Mouse (Mus musculus) neural tube, embryonic 10.5 days (tissue): Measurements from ENCODE around the gene Uncx.
A peak's percentile ranks its signal among the peaks of the same experiment; 100 is the strongest.

Source experiments
- DNase-seq: peaks from one replicate; pipeline ENCODE4 v3.0.0-alpha.2; 2017; ENCODE audit warnings: low spot score; ENCODE audit errors: extremely low spot score

Uncx gene

DNA sequence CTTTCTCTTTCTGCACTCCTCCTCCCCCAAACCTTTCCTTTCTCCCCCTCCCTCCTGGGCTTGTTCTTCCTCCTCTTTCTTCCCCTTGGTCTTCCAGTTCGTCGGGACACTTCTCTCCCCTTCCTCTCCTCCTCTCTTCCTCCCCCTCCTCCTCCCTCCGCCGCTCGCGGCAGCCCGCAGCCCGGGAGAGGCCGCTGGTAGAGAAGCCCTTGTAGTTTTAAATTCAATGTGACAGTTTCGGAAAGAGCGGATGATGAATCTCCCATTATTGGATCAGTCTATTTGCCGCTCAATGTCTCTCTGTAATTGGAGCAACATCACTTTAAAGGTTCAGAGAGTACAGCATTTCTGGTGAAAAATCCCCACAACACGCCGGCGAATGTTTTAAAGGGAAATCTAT, at the start of gene Uncx:
TSS of gene Uncx (plus strand) at position 281 of the 400 bp plus-strand sequence.
- DNase-seq = no peak

DNA sequence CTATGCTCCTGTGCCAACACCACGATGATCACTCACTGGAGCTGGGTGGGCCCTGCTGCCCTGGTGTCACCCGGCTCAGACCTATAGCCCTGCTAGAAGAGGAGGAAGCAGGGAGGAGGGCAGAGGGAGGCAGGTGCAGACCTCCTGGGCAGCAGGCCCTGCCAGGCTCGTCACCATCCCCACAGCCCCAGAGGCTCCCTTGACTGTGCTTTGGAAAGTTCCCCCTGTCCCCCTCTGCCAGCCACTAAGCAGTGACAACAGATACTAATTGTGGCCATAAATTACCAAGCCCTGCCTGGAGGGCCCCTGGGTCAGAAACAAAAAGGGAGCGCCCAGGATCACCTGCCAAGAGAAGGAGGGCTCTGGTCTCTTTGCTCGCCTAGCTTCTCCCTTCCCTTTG, 49.6 kb upstream of the Uncx start:
- DNase-seq = no peak

DNA sequence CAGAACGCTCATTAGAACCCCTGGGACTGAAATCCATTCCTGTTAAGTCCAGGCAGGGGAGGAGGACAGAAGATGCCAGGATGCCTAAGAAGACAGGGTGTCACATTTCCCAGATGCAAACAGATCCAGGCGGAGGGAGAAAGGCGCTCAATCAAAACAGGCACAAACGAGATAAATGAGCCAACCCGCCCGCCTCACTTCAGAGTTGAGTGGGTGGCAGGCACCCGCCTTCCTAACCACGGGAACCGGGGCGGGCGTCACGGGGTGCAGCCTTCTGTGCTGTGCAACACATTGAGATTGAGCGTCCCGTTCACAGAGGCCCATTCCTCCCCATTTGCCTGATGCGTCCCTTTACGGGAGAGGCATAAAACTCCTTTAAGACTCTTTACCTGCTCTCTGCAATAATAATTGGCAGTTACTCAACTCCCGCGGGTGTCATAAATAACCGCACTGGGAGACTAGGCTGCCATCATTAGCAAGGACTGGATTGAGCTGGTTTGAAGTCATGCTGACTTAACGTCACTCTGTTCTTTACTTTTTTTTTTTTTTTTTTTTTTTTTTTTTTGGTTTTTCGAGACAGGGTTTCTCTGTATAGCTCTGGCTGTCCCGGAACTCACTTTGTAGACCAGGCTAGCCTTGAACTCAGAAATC, 48.1 kb upstream of the Uncx start:
- no peak for DNase-seq

DNA sequence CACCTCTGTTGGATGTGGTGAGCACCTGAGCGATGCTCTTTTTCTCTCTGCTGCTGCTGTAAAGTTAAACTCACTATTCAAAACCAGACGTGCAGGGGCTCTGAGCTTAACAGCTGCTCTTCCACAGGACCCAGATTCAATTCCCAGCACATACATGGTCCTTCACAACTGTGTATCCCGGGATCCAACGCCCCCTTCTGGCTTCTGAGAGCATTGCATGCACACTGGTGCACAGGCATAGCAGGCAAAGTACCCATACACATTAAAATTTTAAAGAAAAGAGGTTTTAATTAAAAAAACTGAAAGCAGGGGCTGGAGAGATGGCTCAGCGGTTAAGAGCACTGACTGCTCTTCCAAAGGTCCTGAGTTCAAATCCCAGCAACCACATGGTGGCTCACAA, 46.4 kb upstream of the Uncx start:
- DNase-seq = no peak

DNA sequence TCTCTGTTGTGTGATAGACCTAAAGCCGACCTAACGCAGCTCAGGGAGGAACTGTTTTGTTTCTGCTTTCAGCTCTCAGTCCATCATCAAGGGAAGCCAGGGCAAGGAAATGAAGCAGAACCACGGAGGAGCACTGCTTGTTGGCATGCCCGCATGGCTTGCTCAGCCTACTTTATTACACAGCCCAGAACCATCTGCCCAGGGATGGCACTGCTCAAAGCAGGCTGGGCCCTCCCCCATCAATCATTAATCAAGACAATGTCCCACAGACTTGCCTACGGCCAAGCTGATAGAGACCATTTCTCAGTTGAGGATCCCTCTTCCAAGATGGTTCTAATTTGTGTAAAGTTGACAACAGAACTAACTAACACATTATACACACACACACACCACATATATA, 44.5 kb upstream of the Uncx start:
- no peak for DNase-seq

DNA sequence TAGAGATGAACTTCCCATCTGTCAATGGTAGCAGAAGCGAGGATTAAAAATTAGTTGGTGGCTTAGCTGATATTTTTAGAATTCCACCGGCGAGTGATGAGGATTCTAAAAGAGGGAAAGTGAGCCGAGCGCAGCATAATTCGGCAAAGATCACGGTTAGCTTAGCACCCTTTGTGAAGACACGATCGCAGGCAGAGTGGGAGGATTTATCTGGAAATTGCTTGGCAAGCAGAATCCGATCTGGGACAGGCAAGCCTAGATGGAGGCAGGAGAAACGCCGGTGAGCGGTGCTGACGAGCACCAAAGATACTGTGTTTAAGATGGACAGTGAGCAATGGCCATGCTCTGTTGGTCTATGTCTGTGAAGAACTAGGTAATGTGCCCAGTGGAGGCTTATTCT, 41.0 kb upstream of the Uncx start:
- no peak for DNase-seq

DNA sequence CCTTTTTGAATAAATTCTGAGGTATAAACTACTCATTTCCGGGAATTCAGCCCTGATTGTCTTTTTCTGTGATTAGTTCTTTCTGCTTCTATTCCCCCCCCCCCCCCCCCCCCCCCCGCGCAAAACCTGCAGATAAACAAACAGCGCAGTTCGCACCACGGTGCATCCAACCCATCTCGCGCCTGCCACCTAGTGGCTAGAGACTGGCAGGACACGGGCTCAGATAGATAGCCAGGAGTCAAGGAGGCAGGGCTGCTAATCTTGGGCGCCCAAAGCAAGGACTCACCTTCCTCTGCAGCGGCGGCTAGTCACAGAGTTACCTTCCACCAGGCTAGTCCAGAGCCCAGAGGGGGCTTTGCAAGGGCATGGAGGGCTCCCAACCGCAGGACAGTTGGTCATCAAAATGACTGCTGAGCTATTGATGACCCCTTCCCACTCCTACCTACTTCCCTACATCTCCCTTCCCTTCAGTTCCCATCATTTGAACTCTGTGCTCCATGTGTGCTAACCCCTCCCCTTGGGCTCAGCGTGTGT, 38.2 kb upstream of the Uncx start:
- DNase-seq = peak; percentile 69

DNA sequence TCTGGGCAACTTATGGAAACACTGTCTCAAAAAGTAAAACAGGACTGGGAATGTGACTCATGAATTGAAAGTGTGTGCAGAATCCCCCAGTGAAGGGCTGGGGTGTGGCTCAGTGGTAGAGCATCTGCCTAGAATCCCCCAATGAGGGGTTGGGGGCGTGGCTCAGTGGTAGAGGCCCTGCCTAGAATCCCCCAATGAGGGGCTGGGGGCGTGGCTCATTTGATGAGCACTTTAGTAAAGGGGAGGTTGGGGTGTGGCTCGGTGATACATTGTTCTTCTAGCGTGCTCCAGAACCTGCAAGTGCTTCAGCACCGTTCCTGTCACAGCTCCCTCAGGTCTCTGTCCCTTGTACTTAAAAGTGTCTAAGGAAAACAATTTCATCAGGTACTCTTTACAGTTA, 37.1 kb upstream of the Uncx start:
- DNase-seq = no peak

DNA sequence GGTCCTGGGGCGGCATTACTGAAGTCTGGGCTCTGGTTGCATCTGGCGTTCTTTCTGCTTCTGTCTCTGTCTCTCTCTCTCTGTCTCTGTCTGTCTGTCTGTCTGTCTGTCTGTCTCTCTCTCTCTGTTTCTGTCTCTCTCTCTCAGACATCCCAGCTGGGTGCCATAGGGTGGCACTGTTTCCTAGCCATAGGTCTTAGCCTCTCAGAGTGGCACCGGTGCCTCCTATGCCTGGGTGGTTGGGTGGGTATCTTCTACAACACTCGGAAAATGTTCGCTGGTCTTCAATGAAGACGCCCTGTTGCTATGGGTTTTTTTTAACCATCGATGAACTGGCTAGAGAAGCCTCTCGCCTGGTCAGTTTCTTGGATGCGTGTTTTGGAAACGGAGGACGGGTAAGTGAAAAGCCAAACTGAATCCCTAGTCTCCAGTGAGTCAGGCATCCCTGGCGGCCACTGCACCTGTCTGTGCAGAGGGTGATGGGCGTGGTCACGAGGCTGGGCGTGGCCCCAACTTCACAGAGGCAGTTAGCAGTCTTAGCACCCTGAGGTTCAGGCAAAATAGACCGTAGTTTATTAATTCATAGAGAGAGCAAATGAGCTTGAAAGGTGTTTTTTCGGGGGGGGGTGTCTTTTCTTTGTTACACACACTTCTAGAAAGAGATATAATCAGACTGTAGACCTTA, 32.5 kb upstream of the Uncx start:
- no peak for DNase-seq

DNA sequence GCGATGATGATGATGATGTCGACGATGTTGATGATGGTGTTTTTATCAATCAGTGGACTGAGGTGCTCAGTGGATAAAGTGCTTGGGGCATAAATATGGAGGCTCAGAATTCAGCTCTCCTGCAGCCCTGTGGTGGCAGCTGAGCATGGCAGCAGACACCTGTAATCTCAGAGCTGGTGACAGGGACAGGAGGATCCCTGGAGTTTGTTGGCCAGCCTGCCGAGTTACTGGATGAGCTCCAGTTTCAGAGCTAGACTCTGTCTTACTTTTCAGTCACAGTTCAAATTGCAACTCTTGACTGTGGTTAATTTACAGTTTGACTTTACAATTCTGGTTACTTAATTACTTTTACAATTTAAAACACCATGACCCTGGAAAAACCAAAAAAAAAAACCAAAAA, 31.1 kb upstream of the Uncx start:
- DNase-seq = no peak

DNA sequence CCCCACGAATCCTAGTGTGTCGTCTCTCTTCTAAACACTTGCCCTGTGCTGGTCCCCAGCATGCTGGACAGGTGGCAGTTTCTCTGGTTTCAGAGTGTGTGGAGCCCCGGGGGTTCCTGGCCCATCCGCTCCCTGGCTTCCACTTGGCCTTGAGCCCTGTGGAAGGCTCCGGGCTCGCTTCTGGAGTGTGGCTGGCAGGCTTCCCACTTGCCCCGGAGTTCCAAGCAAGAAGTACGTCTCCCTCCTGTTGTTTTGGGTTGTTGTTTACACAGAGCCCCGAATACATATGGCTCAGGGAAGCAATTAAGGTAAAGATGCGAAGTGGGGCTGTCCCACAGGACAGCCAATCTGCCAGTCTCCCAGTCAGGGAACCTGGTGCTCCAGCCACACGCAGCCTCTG, 27.0 kb upstream of the Uncx start:
- no peak for DNase-seq

DNA sequence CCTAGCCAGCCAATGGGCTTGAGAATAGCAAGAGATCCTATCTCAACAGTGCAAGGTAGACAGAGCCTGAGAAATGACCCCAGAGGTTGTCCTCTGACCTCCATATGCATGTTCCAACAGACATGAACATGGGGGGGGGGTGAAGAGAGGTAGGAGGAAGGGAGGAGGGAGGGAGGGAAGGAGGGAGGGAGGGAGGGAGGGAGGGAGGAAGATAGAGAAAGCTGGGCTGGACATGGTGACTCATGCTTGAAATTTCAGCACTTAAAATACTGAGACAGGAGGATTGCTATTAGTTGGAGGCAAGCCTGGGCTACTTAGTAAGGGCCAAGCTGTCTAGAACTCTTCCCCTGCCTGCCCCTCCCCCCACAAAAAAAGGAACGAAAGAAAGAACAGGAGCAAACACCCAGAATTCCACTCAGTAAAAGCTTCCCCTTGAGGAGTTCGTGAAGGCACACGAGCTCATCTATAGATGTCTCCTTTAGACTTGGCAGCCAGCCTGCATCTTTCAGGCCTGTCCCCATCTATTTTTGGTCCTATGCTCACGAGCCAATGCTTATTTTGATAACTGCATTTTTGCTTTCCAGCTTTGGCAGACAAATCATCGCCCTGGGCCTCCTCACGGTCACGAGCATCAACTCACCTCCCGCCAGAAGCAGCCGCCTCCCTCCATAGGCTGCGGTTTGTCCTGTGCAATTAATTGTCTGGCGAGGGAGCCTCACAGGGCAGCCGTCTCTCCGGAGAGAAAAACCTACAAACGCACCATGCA, 23.0 kb upstream of the Uncx start:
- DNase-seq = no peak

DNA sequence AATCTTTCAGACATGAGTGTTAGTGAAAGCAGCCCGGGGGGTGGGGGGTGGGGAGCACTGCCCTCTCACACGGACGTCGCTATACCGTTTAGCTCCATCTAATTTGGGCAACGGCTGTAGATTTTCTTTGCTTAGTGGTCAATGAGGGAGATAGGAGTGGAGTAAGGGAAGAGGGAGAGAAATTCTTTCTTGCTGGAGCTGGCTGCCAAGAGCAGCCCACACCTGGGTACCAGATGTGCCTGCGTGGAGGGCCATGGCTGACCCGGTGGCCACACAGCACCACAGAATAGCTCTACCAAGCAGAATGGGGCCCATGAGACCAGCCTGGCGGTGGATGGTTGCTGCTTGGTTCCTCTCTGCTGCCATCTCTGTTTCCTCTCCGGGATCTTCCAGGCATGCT, 21.3 kb upstream of the Uncx start:
- DNase-seq = peak; percentile 56

DNA sequence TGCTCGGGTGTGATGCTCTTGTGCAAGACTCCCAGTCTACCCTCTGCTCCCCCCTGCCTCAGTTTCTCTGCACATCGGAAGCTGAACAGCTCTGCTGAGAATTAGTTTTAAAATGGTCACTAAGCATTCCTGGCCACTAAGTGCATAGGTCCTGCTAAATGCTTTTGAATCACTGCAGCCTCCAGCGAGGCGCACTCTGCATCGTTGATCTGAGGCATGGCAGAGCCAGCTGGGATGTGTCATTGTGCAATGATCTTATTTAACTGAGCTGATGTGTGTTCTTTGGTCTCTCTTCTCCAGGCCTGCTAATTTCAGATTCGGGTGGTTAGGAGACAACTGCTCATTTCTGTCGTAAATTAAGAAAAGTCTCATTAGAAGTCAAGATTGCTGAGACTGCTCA, 14.4 kb upstream of the Uncx start:
- no peak for DNase-seq

DNA sequence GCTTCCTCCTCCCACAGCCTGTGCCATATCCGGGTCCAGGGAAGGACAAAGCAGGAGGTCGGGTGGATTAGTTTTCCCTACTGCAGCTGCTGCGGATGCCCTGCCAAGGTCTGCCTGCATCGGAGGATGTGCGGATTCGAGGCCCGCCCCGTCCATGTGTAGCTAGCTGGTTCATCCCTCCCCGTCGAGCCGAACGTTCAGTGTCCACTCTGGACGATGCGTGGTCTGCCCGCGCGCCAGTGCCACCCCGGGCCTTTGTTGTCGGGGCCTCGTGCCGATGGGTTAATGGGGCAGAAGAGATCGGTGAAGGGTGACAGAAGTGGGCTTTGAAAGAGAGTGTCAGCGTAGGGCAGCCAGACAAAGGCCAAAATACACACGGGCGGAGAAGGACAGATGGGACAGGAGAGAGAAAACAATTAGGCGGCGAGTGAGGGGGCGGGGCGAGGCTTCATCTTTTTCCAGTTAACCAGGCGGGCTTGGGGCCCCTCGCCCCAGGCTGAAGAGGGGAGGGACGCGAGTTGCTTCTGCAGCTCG, 7.8 kb upstream of the Uncx start:
- peak; percentile 83 for DNase-seq

DNA sequence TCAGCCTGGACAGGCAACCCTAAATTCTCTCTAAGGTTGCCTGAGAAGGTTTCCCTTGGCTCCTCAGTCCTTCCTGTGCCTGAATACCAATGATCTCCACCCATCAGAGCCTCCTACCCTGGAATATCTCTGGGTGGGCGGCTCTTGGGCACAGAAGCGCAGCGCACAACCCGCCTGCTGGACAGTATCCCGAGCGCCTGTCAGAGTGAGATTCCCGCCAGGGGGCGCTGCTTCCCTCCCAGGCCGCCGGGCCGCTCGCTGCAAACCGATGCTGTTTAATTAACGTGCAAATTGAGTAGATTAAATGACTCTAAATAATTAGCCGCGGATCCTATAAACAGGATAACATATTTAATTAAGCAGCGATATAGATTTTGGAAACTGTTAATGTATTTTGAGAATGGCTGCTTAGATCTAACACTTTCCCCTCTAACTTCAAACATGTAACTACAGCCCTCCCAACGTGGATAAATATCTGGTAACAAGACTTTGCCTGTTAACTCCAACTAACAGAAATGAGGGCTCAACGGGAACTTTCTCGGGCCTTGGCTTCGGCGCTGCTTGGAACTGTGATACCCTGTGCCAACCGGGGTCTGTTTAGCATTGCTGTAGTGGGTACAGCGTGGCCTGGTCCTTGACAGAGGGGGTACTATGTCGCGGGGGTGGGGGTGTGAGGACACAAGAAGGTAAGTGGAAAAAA, 6.9 kb upstream of the Uncx start:
- peak; percentile 87 for DNase-seq

DNA sequence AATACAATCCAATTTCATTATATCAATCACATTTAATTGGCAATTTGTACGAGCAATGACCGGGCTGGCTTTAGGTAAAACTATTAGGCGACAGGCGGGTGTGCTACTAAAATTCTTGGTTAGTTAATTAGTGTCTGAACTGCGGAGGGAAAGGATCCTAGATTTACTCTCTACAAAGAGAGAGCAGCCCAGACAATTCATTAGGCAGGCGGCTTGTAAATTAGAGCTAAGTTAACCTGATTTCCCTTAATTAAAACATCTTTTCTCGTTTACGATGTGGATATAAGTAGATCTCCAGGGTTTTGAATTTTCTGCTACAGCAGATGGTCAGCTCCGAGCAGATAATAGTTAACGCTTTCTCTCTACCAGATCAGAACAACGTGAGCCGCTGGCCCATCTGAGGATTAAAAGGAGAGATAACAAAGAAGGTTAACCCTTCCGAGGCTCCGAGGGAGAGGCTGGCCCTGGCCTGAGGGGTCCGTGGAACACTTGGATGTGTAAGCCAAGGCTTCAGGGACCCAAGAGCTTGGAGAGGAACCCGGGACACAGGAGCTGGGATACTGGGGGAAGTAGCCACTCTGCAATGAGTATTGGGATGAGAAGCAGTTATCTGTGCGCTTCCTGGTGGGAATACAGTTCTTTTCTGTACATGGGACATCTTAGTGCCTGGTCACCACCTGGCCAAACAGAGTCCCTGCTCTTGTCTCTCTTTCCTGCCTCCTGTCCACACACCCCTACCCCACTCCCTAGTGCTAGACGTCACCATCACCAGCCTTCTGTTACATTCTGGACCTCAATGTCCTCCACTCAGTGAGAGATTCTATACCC, 6.2 kb upstream of the Uncx start:
- DNase-seq = peak; percentile 56

DNA sequence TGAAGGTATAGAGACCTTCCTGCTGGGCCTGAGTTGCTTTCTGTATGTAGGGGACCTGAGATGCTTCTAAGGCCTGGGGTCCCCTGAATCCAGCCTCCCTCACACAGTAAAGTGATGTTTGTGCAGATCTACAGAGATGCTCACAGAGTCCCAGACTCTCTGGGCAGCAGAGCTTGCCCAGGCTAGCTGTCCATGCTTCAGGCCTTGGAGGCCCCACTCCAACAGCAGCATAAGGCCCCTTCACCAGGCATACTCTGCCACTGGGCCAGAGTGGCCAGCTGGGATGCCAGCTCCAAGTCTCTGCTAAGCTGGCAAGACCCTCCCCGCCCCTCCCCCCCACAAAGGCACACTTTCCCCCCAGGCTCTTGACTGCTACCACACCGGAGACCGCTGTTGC, 5.6 kb upstream of the Uncx start:
- DNase-seq = peak; percentile 48

DNA sequence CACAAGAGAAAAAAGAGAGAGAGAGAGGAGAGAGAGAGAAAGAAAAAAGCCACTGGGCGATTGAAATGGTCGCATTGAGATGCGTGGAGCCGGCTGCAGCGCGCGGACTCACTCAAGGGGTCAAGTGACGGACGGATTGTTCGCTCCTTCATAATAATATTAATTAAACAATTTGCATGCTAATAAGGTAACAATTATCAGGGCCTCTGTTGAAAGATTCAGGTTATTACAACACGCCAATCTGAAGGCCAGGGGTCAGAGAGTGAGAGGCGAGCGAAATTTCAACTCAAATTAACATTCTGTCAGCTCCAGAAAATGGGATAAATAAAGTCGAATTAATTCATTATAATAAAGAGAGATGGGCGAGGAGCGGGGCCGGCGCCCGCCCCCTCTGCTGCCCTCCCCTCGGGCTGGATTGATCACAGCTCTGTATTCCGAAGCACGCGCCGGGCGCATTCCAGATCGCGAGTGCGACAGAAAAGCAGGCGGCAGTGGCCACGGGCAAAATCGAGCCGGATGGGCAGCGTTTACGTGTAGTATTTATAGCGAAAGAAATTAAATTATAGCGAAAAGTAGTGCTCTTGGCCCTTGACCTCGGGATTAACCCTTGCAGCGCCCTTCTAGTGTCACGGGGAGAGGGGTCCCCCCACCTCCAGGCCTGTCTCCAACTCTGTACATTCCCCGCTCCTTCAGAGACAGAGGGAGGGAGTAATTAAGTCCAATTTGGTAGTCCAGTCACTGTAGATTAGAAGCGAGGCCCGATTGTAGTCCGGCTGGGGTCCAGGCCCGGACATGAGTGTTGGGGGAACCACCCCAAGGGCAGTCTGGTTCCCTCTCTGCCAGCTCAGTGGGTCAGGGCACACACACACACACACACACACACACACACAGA, 1.9 kb upstream of the Uncx start:
- DNase-seq = peak; percentile 61

DNA sequence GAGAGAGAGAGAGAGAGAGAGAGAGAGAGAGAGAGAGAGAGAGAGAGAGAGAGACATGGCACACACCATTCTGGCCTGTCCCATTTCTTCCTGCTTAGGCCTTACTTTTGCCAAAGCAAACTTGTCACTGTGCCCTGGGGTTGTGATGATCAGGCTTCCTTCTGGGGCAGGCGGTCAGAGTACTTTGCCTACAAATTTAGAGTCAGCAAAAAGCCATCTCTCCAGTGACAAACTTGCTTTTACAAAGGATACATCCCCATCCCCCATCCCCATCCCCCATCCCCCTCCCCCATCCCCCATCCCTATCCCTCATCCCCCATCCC, 1.3 kb upstream of the Uncx start:
- no peak for DNase-seq
